In the genomic region with DNA sequence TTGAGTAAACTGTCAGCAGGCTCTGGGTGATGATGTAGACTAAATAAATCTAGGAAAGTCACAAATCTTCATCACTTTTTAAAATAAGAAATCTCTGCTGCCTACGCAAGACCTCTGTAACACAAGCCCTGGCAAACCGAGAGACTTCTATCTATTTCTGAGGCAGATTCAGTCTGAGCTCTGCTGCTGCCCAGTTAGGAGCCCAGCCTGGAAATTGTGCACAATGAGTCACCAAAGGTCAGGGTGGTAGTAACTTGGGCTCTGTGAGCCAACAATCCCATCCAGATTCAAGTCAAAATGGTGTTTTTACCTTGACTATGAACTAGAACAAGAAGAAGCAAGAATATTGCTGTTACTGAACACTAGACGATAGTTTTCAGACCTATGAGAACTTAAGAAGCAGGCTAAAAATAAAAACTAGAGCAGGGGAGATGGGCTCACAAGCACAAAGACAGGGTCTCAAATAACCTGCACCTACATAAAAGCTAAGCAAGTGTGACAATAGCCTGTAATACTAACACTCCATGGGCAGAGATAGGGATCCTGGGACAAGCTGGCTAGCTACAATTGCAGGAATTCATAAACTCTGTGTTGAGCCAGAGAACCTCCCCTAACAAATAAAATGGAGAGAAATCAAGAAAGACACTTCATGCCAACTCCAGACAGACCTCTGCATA, we compare ENCODE assay signal across 21 mouse cellular contexts. TPM values are rescaled to one million over a fixed set of nuclear protein-coding genes. Genes with fewer than 3 reads are reported as not detected.
A peak's percentile ranks its signal among the peaks of the same experiment; 100 is the strongest.
DNase-seq lines count a peak whose midpoint lies in the region; ATAC-seq and TF ChIP-seq lines count a peak whose summit lies in the region.
"Had no signal": no experiment of that assay in that cellular context is flagged by ENCODE, and none has a peak within 500 bp of the region (broad histone marks: within the 10 kb centered on the region; RNA-seq: fewer than 3 reads in every experiment).

No protein-coding gene starts in this region.

- no peak for TF ChIP-seq CTCF in kidney, postnatal 0 days (IDR thresholded peaks at IDR 0.05; ENCODE audit: low read depth)

- no peaks in the 10 kb centered on the region for H3K36me3 ChIP-seq in kidney, postnatal 0 days (ENCODE audit: insufficient read depth, low read length)
- H3K36me3 ChIP-seq: embryonic facial prominence, embryonic 13.5 days; forebrain, embryonic 12.5 days; heart, embryonic 15.5 days; hindbrain, embryonic 10.5 days had no signal

- WGBS in kidney, postnatal 0 days: 57% methylated on average over 3 of the region's 3 CpGs

- H3K4me1 ChIP-seq in kidney, postnatal 0 days (replicated peaks; ENCODE audit: insufficient read depth, low read length): no peaks in the 10 kb centered on the region
- H3K4me1 ChIP-seq: embryonic facial prominence, embryonic 13.5 days; forebrain, embryonic 12.5 days; heart, embryonic 15.5 days; hindbrain, embryonic 10.5 days had no signal

- intact Hi-C loops in heart, postnatal 10 days (cut with DNase I): no loop called here

- no peak overlapping the region for H3K4me2 ChIP-seq in kidney, postnatal 0 days (ENCODE audit: low read length)
- H3K4me2 ChIP-seq: embryonic facial prominence, embryonic 13.5 days; forebrain, embryonic 12.5 days; heart, embryonic 11.5 days; heart, embryonic 15.5 days; hindbrain, embryonic 14.5 days had no signal

- no peak for ATAC-seq in kidney, postnatal 0 days (replicated peaks; ENCODE audit: low FRiP score, low read depth)
- ATAC-seq: activated CD4-positive, CD25-positive, alpha-beta regulatory T cell, adult 4 months; forebrain, embryonic 16.5 days; Patski had no signal

- peak; percentile 15 for DNase-seq in heart, adult 11 months
- no peak for DNase-seq in heart, postnatal 10 days
- DNase-seq in kidney, postnatal 0 days (ENCODE audit: low spot score): peak; percentile 65
- DNase-seq in kidney, adult 9 months: no peak
- peak; percentile 24 for DNase-seq in induced T-regulatory cell, adult 2 months (ENCODE audit: low read depth)
- DNase-seq in skeletal muscle tissue, adult 2 months (ENCODE audit: low read depth, low spot score): peak; percentile 45
- DNase-seq: adrenal gland, postnatal 14 days; cerebellum, adult 11-12 months; cerebellum, adult 9-10 months; cerebellum, postnatal 25 days; heart, adult 2 months had no signal

- no peak overlapping the region for H3K9ac ChIP-seq in kidney, postnatal 0 days (ENCODE audit: low read depth, low read length)
- H3K9ac ChIP-seq: embryonic facial prominence, embryonic 13.5 days; forebrain, embryonic 12.5 days; heart, embryonic 15.5 days; hindbrain, embryonic 14.5 days had no signal

- no peak overlapping the region for H3K27ac ChIP-seq in kidney, postnatal 0 days
- H3K27ac ChIP-seq: embryonic facial prominence, embryonic 13.5 days; forebrain, embryonic 12.5 days; heart, embryonic 15.5 days; hindbrain, embryonic 10.5 days; hindbrain, embryonic 14.5 days had no signal

- H3K4me3 ChIP-seq in kidney, postnatal 0 days (replicated peaks; ENCODE audit: low read depth, low read length): no peak overlapping the region
- H3K4me3 ChIP-seq: embryonic facial prominence, embryonic 13.5 days; forebrain, embryonic 12.5 days; heart, adult 2 months; heart, embryonic 15.5 days; hindbrain, embryonic 10.5 days had no signal

- H3K9me3 ChIP-seq in kidney, postnatal 0 days (replicated peaks; ENCODE audit: low read length): no peaks in the 10 kb centered on the region
- H3K9me3 ChIP-seq: embryonic facial prominence, embryonic 13.5 days; forebrain, embryonic 12.5 days; heart, embryonic 15.5 days; hindbrain, embryonic 10.5 days had no signal

- H3K27me3 ChIP-seq in kidney, postnatal 0 days (ENCODE audit: insufficient read depth, low read length): no peaks in the 10 kb centered on the region
- H3K27me3 ChIP-seq: CH12.LX; embryonic facial prominence, embryonic 13.5 days; forebrain, embryonic 12.5 days; heart, embryonic 15.5 days had no signal

RNA-seq across cellular contexts. Expression of a gene that starts 53.0 kb away (rescaled TPM):
- total RNA-seq in heart, postnatal 10 days (2021): 1 to 10 TPM; 1.8 to 2.5 TPM
- 5.6 and 6.3 TPM in 2 replicates for polyA plus RNA-seq in kidney, postnatal 0 days (2015; fragmentation: Nextera tagmentation; extraction: Ambion mirVana)
- total RNA-seq: CH12.LX had no signal

Comparison
In these comparisons a context has a peak if more than half of its experiments do, and no peak if none do; other contexts are left out.
1. DNase-seq: peak in heart, adult 11 months (single experiment), kidney, postnatal 0 days (single experiment), induced T-regulatory cell, adult 2 months (single experiment) and skeletal muscle tissue, adult 2 months (single experiment); none in heart, postnatal 10 days (0 of 2) and kidney, adult 9 months (single experiment).